Mouse (Mus musculus) heart, postnatal 36 days (tissue): ENCODE measurements around the gene Ptgr2. TPM values are rescaled to one million over a fixed set of nuclear protein-coding genes. Genes with fewer than 3 reads are reported as not detected.
"Not testable (repeated sequence)": the region's sequence is repeated elsewhere in the genome, so short reads cannot be mapped to it uniquely, and the experiment has no call there.

Source experiments
- DNase-seq, 2 experiments: peaks; one replicate each; pipeline ENCODE4 v3.0.0; 2021 to 2022
- intact Hi-C: fragments of 180-260 bp; cut with DNase I; formaldehyde crosslinking; loops from one replicate; pipeline ENCODE4 v1.15.1; 2025
- total RNA-seq, 2 experiments: library from RNA; stranded (reverse); gene quantifications; 2 replicates each; pipeline ENCODE4 v1.2.3; 2021

Ptgr2 gene
- 100 to 1,000 TPM; 210 to 234 TPM for total RNA-seq

DNA sequence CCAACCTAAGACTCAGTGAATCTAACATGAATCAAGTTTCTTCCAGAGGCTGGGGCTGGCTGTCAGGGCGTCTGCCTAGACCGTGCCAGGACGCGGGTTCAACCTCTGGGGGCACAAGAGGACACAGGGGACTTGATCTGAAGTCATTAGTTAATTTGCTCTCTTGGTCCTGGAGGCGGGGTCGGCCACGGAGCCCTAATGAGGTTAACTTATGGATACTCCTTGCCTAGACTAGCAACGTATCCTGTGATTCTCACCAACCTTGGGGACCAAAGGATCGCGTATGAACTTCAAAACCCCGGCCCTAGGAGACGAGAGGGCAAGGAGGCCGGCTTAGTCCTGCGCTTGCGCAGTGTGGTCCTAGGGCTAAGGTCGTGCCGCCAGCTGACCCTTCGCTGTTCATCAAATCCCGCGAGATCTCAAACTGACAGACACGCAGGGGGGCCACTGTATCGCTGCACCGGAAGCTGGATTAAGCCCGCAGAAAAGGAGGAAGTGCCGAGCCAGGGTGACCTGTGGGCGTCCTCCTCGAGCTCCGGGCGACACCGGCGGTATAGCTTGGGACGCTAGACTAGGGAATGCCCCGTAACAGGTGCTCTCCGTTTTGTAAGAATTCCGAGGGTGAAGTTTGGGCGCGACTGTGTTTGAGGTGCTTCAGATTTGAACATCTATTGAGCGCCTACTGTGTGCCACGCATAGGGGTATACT, at the start of gene Ptgr2:
Ptgr2 (plus strand) TSS at position 348 of the 708 bp plus-strand sequence.
- intact Hi-C loops = loop anchor here (5.0 kb wide), 2 partner anchors 122 to 167 kb away; partner anchors contain the start of genes Aldh6a1, Bbof1, Entpd5 and Lin52
- DNase-seq = peak; percentile 88 to 89

GRCm38 (mm10) chr12:84235577-84235976, 49.5 kb upstream of the Ptgr2 start:
- no peak for DNase-seq
- intact Hi-C loops = no loop called here

DNA sequence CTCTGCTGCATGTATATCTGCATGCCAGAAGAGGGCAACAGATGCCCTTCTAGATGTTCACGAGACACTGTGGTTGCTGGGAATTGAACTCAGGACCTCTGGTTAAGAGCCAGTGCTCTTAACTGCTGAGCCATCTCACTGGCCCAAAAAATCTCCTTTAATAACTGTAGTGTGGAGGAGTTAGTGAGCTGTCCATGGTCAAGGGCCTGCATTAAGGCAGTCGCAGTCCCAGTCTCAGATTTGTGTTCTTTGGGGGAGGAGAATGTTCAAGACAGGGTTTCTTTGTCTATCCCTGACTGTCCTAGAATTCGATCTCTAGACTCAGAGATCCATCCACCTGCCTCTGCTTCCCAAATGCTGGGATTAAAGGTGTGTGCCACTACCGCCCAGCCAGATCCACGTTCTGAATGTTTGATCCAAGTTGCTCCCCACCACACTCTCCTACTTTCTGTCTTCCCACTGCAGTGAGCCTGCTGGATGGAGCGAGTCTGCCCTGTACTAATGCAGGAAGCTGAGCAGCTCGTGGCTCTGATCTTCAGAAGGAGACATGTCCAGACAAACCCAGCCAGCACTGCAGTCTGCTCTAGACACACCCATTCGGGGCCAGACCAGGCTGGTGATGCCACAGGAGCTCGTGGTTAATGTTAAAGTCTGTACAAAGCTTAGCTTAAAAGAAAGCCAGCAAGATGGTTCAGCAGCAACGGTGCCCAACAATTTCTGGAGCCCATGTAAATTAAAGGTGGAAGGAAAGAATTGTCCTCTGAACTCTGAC, 48.9 kb upstream of the Ptgr2 start:
- intact Hi-C loops = no loop called here
- DNase-seq = no peak

- intact Hi-C loops, DNase-seq: not testable (repeated sequence)
Measured at GRCm38 (mm10) chr12:84237036-84237435, 48.0 kb upstream of the Ptgr2 start.

GRCm38 (mm10) chr12:84243076-84243770, 41.8 kb upstream of the Ptgr2 start:
- DNase-seq = no peak
- intact Hi-C loops = no loop called here

DNA sequence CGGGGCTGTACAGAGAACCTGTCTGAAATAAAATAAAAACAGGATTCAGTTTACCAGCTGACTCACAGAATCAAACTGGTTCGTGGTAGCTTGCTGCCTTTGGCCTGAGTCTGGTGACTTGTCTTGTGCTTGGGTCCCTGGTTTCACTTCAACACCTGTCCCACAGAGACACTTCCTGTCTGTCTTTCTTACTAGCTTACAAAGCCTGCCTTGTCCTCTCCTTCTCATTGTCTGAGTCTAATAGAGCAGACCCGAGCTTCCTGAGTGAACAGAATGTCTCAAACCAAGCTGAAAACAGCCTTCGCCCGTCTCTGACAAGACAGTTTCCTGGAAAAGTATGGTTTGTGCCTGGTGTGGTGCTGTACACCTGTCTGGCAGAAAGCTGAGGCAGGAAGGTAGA, 39.3 kb upstream of the Ptgr2 start:
- intact Hi-C loops = loop anchor here (2.0 kb wide), 1 partner anchor 21 kb away; no protein-coding TSS in a partner anchor
- no peak for DNase-seq

GRCm38 (mm10) chr12:84249217-84249616, 35.8 kb upstream of the Ptgr2 start:
- intact Hi-C loops = loop anchor here (1.0 kb wide), 2 partner anchors 86 to 101 kb away; partner anchors contain the start of gene Pnma1
- peak; percentile 73 for DNase-seq

DNA sequence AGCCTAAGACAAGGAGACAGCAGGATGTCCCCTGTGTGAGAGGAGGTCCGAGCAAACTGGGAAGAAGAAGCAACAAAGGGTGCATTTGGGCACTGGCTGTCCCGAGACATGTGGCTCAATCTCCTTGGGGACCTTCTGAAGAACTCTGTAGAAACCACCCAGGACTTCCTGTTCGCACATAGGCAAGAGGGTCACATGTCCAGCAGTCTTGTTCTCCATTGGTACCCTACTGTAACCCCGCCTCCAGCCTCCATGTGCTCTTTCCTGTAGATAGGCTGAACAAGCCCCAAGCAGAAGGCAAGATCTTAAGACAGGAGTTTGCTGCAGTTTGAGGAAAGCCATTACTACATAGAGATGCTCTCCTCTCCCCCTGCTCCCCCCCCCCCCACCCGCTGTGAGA, 32.2 kb upstream of the Ptgr2 start:
- DNase-seq = no peak
- intact Hi-C loops = no loop called here

- no peak for DNase-seq
- intact Hi-C loops = no loop called here
Measured at GRCm38 (mm10) chr12:84254886-84255285, 30.1 kb upstream of the Ptgr2 start.

DNA sequence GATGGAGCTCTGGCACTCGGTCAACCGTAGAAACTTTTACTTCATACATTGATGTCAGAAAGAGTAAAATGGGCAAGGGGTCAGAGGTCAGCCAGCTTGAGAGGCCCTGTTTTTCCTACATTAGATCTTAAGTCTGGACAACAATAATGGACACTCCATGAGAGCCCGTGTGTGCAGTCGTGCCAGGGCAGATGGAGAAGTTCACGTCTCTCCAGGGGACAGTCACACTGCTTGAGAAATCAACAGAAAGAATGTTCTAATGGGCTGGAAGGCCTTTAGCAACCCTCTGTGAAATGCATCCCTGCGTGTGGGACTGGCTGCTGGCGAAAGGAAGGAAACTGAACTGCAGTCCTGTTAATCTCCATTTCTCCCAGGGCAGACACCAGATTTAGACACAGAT, 24.7 kb upstream of the Ptgr2 start:
- intact Hi-C loops = no loop called here
- no peak for DNase-seq

DNA sequence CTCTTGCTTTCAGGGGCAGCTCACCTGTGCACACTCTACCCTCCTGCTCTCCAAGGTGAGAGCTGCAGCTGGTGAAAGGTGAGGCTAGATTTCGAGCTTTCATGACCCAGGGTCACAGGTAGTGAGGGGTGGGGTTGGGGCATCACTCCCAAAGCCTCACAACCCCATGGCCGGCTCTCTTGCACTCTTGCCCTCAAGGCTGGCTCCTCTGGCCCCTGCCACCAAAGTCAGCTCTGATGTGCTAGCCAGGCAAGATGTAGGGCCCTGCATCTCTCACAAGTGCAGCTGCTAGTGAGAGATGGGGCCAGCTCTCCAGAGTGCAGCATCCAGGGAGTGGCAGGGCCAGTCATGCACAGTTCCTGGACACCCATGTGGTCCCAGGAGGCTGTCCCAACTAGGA, 17.8 kb upstream of the Ptgr2 start:
- intact Hi-C loops = no loop called here
- DNase-seq = no peak

GRCm38 (mm10) chr12:84273366-84273765, 11.7 kb upstream of the Ptgr2 start:
- no peak for DNase-seq
- intact Hi-C loops = no loop called here

DNA sequence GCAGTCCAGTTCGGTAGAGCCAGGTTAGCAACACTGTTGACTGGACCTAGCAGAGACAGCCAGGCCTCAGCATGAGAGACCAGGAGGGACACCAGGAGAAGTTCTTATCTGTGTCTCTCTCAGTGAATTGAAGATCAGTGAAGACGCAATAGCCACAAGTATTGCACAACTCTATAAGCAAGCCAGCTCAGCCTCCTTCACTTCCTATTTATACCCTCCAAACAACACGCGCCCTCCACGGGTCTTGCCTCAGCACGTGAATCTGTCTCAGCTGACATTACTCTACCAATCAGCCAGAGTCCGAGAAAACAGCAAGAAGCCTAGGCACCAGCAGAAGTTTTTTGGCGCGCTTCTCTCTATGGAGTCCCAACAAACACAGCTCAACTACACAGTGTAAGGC, 9.7 kb upstream of the Ptgr2 start:
- intact Hi-C loops = no loop called here
- DNase-seq = no peak

DNA sequence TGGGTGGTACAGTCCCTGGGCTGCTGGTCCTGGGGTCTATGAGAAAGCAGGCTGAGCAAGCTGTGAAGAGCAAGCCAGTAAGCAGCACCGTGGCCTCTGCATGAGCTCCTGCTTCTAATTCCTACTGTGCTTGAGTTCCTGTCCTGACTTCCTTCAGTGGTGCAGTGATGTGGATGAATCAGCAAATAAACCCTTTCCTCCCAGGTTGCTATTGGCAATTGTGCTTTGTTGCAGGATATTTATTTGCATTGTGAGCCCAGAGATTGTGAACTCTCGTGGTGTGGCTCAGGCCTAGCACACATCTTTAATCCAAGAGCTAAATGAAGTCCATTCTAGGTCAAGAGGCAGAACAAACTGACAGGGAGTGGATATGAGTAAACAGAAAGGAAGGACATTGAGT, 8.7 kb upstream of the Ptgr2 start:
- intact Hi-C loops = no loop called here
- no peak for DNase-seq

GRCm38 (mm10) chr12:84276799-84277198, 8.2 kb upstream of the Ptgr2 start:
- DNase-seq = no peak
- intact Hi-C loops = no loop called here

DNA sequence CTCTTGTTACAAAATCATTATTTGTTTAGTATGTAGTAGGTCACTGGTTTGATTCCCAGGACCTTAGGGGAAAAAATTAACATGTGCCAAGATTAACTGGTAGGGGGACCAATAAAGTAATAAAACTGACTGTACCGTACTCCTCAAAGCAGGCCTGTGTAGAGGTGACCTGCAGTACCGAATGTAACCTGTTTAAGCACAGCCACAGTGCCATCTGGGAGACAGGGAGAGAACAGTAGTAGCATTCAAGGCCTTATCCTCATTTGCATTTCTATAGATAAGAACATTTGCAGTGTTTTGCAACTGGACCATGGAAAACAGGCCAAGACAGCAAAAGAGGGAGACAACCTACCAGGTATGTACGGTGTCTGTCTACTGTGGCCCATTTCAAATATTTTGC, 7.2 kb upstream of the Ptgr2 start:
- no peak for DNase-seq
- intact Hi-C loops = no loop called here

DNA sequence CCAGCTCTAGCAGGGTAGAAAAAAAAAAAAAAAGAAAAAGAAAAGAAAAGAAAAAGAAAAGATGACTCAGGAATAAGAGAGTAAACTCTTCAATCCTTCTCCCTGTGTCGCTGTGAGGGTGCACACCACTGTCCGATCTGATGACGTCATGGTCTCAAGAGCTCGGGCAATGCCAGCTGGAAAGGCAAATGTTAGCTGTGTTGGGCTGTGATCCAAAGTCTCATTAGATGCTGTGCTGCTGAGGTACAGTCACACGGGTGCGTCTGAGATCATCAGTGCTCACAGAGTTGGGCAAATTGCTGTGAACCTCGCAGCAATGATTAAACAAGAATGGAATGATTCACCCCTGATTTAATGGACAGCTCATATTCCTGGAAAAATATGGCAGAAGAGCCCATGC, 6.1 kb upstream of the Ptgr2 start:
- DNase-seq = no peak

DNA sequence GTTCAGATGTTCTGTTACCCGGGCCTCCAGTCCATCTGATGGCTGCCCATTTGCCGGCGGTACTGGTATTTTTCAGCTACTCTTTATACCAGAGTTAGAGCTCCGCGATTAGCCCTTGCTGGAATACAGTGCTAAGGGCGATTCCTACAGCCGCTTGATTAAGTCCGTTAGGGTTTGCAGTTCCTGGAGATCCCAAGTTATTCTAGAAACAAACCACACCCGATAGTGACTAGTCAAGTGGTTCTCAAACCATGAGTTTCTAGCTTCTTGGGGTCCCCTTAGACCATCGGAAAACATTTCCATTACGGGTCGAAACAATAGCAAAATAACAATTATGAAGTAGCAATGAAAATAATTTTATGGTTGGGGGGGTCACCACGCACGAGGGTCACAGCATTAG, 641 bp upstream of the Ptgr2 start:
- intact Hi-C loops = no loop called here
- DNase-seq = no peak

More for the DNA sequence above, 6.1 kb upstream of the Ptgr2 start:
- intact Hi-C loops = no loop called here

- intact Hi-C loops = loop anchor here (5.0 kb wide), 2 partner anchors 122 to 167 kb away; partner anchors contain the start of genes Aldh6a1, Bbof1, Entpd5 and Lin52
- no peak for DNase-seq
Measured at GRCm38 (mm10) chr12:84285593-84285968, 549 bp downstream of the Ptgr2 start.

DNA sequence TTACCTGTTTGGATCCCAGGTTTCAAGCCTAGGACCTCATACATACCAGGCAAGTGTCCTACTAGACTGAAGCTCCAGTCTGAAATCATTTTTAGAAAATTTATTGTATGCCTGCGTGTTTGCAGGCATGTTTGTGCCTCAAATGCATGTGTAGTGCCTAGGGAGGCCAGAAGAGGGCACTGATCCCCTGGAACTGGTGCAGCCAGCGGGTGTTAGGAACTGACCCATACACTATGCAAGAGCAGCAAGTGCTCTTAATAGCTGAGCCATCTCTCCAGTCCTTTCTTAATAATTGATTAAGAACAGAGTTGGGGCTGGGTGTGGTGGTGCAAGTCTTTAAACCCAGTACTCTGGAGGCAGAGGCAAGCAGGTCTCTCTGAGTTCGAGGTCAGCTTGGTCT, 3.4 kb downstream of the Ptgr2 start:
- DNase-seq = peak; percentile 44 to 60
- intact Hi-C loops = loop anchor here (5.0 kb wide), 2 partner anchors 119 to 164 kb away; partner anchors contain the start of genes Aldh6a1, Bbof1, Entpd5 and Lin52

- no peak for DNase-seq
- intact Hi-C loops = no loop called here
Measured at GRCm38 (mm10) chr12:84297851-84298250, 12.8 kb downstream of the Ptgr2 start.
